Mouse (Mus musculus): ENCODE results near the gene Gipr.

DNA sequence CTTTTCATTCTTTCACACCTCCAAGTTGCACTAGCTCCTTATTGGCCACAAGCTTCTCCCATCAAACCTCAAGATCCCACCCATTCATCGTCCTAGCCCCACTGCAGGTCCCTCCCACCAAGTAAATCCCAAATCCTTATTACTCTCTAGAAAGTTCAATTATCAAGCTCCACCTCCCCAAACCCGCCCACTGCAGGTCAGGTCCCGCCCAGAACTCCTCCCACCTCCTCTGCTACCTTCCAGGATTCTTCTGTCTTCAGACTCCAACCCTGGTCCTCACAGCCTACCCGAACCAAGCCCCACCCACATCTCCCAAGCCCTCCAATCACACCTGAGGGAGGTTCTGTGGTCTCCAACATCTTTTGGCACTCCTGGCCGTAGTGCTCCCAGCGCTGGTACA is 1.7 kb downstream of the Gipr start:
- TF ChIP-seq EP300 (IDR thresholded peaks at IDR 0.05; ENCODE audit: low read depth) (no peak), CTCF (IDR thresholded peaks at IDR 0.05; ENCODE audit: low read depth) (no peak)

All from liver, embryonic 14.5 days (tissue).